Mouse (Mus musculus): Measurements from ENCODE around the gene Gm11168. TPM values are rescaled to one million over a fixed set of nuclear protein-coding genes. Genes with fewer than 3 reads are reported as not detected.
"Not testable (repeated sequence)": the region's sequence is repeated elsewhere in the genome, so short reads cannot be mapped to it uniquely, and the experiment has no call there.

The Gm11168 gene
- polyA plus RNA-seq (2012; rRNA removed), result 0.27 TPM in 1 of 2 replicates, not detected in the other
- polyA plus RNA-seq (2014; fragmentation: Nextera tagmentation; extraction: Ambion mirVana), result not detected in 2 replicates

GRCm38 (mm10) chr9:3002794-3003396 lies at the start of gene Gm11168:
Gm11168 (plus strand) TSS chr9:3003346.
- H3K27ac ChIP-seq (replicated peaks; ENCODE audit: low read depth, low read length); DNase-seq (ENCODE audit: low spot score); H3K4me3 ChIP-seq (replicated peaks; ENCODE audit: low read length); H3K4me2 ChIP-seq (replicated peaks; ENCODE audit: low read depth, low read length, severe bottlenecking); H3K9me3 ChIP-seq (ENCODE audit: control insufficient read depth, low read length); H3K36me3 ChIP-seq (ENCODE audit: control insufficient read depth, insufficient read depth, low read length); H3K4me1 ChIP-seq (ENCODE audit: control insufficient read depth, insufficient read depth, low read length); H3K27me3 ChIP-seq (ENCODE audit: control insufficient read depth, insufficient read depth, low read length); ATAC-seq (ENCODE audit: low FRiP score, low read depth); H3K9ac ChIP-seq (ENCODE audit: low read depth, low read length, severe bottlenecking): not testable (repeated sequence)
- WGBS, result 69% methylated on average over 6 of the region's 14 CpGs

DNA sequence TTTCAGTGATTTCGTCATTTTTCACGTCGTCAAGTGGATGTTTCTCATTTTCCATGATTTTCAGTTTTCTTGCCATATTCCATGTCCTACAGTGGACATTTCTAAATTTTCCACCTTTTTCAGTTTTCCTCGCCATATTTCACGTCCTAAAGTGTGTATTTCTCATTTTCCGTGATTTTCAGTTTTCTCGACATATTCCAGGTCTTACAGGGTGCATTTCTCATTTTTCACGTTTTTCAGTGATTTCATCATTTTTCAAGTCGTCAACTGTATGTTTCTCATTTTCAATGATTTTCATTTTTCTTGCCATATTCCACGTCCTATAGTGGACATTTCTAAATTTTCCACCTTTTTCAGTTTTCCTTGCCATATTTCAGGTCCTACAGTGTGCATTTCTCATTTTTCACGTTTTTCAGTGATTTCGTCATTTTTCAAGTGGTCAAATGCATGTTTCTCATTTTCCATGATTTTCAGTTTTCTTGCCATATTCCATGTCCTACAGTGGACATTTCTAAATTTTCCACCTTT lies 2.6 kb upstream of the Gm11168 start, which contains the start of gene Gm10722:
TSS of gene Gm10722 (plus strand) at position 478 of the 528 bp plus-strand sequence.
- H3K27ac ChIP-seq (replicated peaks; ENCODE audit: low read depth, low read length); H3K4me2 ChIP-seq (replicated peaks; ENCODE audit: low read depth, low read length, severe bottlenecking); H3K4me1 ChIP-seq (ENCODE audit: control insufficient read depth, insufficient read depth, low read length); ATAC-seq (ENCODE audit: low FRiP score, low read depth); H3K9ac ChIP-seq (ENCODE audit: low read depth, low read length, severe bottlenecking); H3K27me3 ChIP-seq (ENCODE audit: control insufficient read depth, insufficient read depth, low read length); H3K36me3 ChIP-seq (ENCODE audit: control insufficient read depth, insufficient read depth, low read length); H3K4me3 ChIP-seq (replicated peaks; ENCODE audit: low read length); H3K9me3 ChIP-seq (ENCODE audit: control insufficient read depth, low read length): not testable (repeated sequence)
- WGBS, result 66% methylated on average over 12 of the region's 12 CpGs
- peak; percentile 28 for DNase-seq (ENCODE audit: low spot score)

GRCm38 (mm10) chr9:3001006-3001405 lies 2.1 kb upstream of the Gm11168 start:
- H3K4me3 ChIP-seq (replicated peaks; ENCODE audit: low read length); H3K36me3 ChIP-seq (ENCODE audit: control insufficient read depth, insufficient read depth, low read length); H3K27me3 ChIP-seq (ENCODE audit: control insufficient read depth, insufficient read depth, low read length); DNase-seq (ENCODE audit: low spot score); H3K27ac ChIP-seq (replicated peaks; ENCODE audit: low read depth, low read length); H3K9me3 ChIP-seq (ENCODE audit: control insufficient read depth, low read length); ATAC-seq (ENCODE audit: low FRiP score, low read depth); H3K4me1 ChIP-seq (ENCODE audit: control insufficient read depth, insufficient read depth, low read length); H3K4me2 ChIP-seq (replicated peaks; ENCODE audit: low read depth, low read length, severe bottlenecking); H3K9ac ChIP-seq (ENCODE audit: low read depth, low read length, severe bottlenecking): not testable (repeated sequence)
- 63% methylated on average over 8 of the region's 8 CpGs for WGBS

DNA sequence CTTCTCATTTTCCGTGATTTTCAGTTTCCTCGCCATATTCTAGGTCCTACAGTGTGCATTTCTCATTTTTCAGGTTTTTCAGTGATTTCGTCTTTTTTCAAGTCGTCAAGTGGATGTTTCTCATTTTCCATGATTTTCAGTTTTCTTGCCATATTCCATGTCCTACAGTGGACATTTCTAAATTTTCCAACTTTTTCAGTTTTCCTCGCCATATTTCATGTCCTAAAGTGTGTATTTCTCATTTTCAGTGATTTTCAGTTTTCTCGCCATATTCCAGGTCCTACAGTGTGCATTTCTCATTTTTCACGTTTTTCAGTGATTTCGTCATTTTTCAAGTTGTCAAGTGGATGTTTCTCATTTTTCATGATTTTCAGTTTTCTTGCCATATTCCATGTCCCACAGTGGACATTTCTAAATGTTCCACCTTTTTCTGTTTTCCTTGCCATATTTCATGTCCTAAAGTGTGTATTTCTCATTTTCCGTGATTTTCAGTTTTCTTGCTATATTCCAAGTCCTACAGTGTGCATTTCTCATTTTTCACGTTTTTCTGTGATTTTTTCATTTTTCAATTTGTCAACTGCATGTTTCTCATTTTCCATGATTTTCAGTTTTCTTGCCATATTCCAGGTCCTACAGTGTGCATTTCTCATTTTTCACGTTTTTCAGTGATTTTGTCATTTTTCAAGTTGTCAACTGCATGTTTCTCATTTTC lies 1.0 kb upstream of the Gm11168 start:
- not testable (repeated sequence) for H3K9ac ChIP-seq (ENCODE audit: low read depth, low read length, severe bottlenecking); H3K27ac ChIP-seq (replicated peaks; ENCODE audit: low read depth, low read length); H3K27me3 ChIP-seq (ENCODE audit: control insufficient read depth, insufficient read depth, low read length); H3K36me3 ChIP-seq (ENCODE audit: control insufficient read depth, insufficient read depth, low read length); H3K4me3 ChIP-seq (replicated peaks; ENCODE audit: low read length); H3K9me3 ChIP-seq (ENCODE audit: control insufficient read depth, low read length); H3K4me2 ChIP-seq (replicated peaks; ENCODE audit: low read depth, low read length, severe bottlenecking); H3K4me1 ChIP-seq (ENCODE audit: control insufficient read depth, insufficient read depth, low read length)
- peak; percentile 85 for ATAC-seq (ENCODE audit: low FRiP score, low read depth)
- DNase-seq (ENCODE audit: low spot score), result peak; percentile 41
- WGBS, result 58% methylated on average over 8 of the region's 11 CpGs

GRCm38 (mm10) chr9:3006179-3006578 lies 3.0 kb downstream of the Gm11168 start:
- not testable (repeated sequence) for H3K36me3 ChIP-seq (ENCODE audit: control insufficient read depth, insufficient read depth, low read length); H3K9me3 ChIP-seq (ENCODE audit: control insufficient read depth, low read length); H3K4me2 ChIP-seq (replicated peaks; ENCODE audit: low read depth, low read length, severe bottlenecking); H3K27ac ChIP-seq (replicated peaks; ENCODE audit: low read depth, low read length); DNase-seq (ENCODE audit: low spot score); ATAC-seq (ENCODE audit: low FRiP score, low read depth); H3K4me1 ChIP-seq (ENCODE audit: control insufficient read depth, insufficient read depth, low read length); H3K4me3 ChIP-seq (replicated peaks; ENCODE audit: low read length); H3K27me3 ChIP-seq (ENCODE audit: control insufficient read depth, insufficient read depth, low read length); H3K9ac ChIP-seq (ENCODE audit: low read depth, low read length, severe bottlenecking)
- WGBS, result 77% methylated on average over 1 of the region's 5 CpGs

DNA sequence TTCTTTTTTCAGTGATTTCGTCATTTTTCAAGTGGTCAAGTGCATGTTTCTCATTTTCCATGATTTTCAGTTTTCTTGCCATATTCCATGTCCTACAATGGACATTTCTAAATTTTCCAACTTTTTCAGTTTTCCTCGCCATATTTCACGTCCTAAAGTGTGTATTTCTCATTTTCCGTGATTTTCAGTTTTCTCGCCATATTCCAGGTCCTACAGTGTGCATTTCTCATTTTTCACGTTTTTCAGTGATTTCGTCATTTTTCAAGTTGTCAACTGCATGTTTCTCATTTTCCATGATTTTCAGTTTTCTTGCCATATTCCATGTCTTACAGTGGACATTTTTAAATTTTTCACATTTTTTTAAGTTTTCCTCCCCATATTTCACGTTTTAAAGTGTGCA lies 3.5 kb downstream of the Gm11168 start:
- not testable (repeated sequence) for H3K4me2 ChIP-seq (replicated peaks; ENCODE audit: low read depth, low read length, severe bottlenecking); H3K27me3 ChIP-seq (ENCODE audit: control insufficient read depth, insufficient read depth, low read length); DNase-seq (ENCODE audit: low spot score); H3K27ac ChIP-seq (replicated peaks; ENCODE audit: low read depth, low read length); H3K9ac ChIP-seq (ENCODE audit: low read depth, low read length, severe bottlenecking); H3K4me3 ChIP-seq (replicated peaks; ENCODE audit: low read length); H3K36me3 ChIP-seq (ENCODE audit: control insufficient read depth, insufficient read depth, low read length); H3K9me3 ChIP-seq (ENCODE audit: control insufficient read depth, low read length); H3K4me1 ChIP-seq (ENCODE audit: control insufficient read depth, insufficient read depth, low read length)
- WGBS, result 70% methylated on average over 8 of the region's 8 CpGs
- peak; percentile 61; the same call in 1 of the 2 replicates for ATAC-seq (ENCODE audit: low FRiP score, low read depth)

DNA sequence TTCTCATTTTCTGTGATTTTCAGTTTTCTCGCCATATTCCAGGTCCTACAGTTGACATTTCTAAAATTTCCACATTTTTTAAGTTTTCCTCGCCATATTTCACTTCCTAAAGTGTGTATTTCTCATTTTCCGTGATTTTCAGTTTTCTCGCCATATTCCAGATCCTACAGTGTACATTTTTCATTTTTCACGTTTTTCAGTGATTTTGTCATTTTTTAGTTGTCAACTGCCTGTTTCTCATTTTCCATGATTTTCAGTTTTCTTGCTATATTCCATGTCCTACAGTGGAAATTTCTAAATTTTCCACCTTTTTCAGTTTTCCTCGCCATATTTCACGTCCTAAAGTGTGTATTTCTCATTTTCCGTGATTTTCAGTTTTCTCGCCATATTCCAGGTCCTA lies 4.1 kb downstream of the Gm11168 start:
- H3K4me1 ChIP-seq (ENCODE audit: control insufficient read depth, insufficient read depth, low read length); H3K4me2 ChIP-seq (replicated peaks; ENCODE audit: low read depth, low read length, severe bottlenecking); H3K4me3 ChIP-seq (replicated peaks; ENCODE audit: low read length); H3K27ac ChIP-seq (replicated peaks; ENCODE audit: low read depth, low read length); H3K36me3 ChIP-seq (ENCODE audit: control insufficient read depth, insufficient read depth, low read length); H3K27me3 ChIP-seq (ENCODE audit: control insufficient read depth, insufficient read depth, low read length); H3K9me3 ChIP-seq (ENCODE audit: control insufficient read depth, low read length); H3K9ac ChIP-seq (ENCODE audit: low read depth, low read length, severe bottlenecking); ATAC-seq (ENCODE audit: low FRiP score, low read depth): not testable (repeated sequence)
- 74% methylated on average over 7 of the region's 9 CpGs for WGBS
- peak; percentile 2 for DNase-seq (ENCODE audit: low spot score)

DNA sequence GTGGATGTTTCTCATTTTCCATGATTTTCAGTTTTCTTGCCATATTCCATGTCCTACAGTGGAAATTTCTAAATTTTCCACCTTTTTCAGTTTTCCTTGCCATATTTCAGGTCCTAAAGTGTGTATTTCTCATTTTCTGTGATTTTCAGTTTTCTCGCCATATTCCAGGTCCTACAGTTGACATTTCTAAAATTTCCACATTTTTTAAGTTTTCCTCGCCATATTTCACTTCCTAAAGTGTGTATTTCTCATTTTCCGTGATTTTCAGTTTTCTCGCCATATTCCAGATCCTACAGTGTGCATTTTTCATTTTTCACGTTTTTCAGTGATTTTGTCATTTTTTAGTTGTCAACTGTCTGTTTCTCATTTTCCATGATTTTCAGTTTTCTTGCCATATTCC lies 6.2 kb downstream of the Gm11168 start:
- H3K4me2 ChIP-seq (replicated peaks; ENCODE audit: low read depth, low read length, severe bottlenecking); H3K4me3 ChIP-seq (replicated peaks; ENCODE audit: low read length); H3K27me3 ChIP-seq (ENCODE audit: control insufficient read depth, insufficient read depth, low read length); H3K4me1 ChIP-seq (ENCODE audit: control insufficient read depth, insufficient read depth, low read length); DNase-seq (ENCODE audit: low spot score); ATAC-seq (ENCODE audit: low FRiP score, low read depth); H3K9me3 ChIP-seq (ENCODE audit: control insufficient read depth, low read length); H3K36me3 ChIP-seq (ENCODE audit: control insufficient read depth, insufficient read depth, low read length); H3K9ac ChIP-seq (ENCODE audit: low read depth, low read length, severe bottlenecking); H3K27ac ChIP-seq (replicated peaks; ENCODE audit: low read depth, low read length): not testable (repeated sequence)
- WGBS, result no CpG with 5 or more reads among the region's 5 CpGs

Data from limb, embryonic 14.5 days (tissue).